Mouse (Mus musculus): ENCODE results near the gene Phactr2. TPM values are rescaled to one million over a fixed set of nuclear protein-coding genes. Genes with fewer than 3 reads are reported as not detected.

Gene Phactr2
- total and polyA plus RNA-seq, 3 experiments: not detected

GRCm38 (mm10) chr10:13437011-13437410, 37.2 kb downstream of the Phactr2 start:
- no peaks in the 10 kb centered on the region for H3K79me2 ChIP-seq (ENCODE audit: control insufficient read depth, insufficient read depth, low read length, poor library complexity)
- no peak overlapping the region for H3K27ac ChIP-seq (ENCODE audit: control insufficient read depth, low read depth, low read length)
- no peaks in the 10 kb centered on the region for H3K36me3 ChIP-seq (ENCODE audit: control insufficient read depth in 1 of 2, insufficient read depth in 2 of 2, low read length in 2 of 2)
- no peaks in the 10 kb centered on the region for H3K4me1 ChIP-seq (ENCODE audit: control insufficient read depth in 1 of 2, insufficient read depth in 2 of 2, low read length in 2 of 2)
- peaks cover 0 to 1% of the 10 kb centered on the region in 2 experiments; a peak in 1 of 4 replicates for H3K27me3 ChIP-seq (ENCODE audit: control insufficient read depth in 1 of 2, insufficient read depth in 2 of 2, low read length in 2 of 2)
- H3K9ac ChIP-seq (ENCODE audit: control insufficient read depth, low read depth, low read length, poor library complexity, severe bottlenecking): no peak overlapping the region
- H3K9me3 ChIP-seq (replicated peaks; ENCODE audit: insufficient read depth, low read length): no peaks in the 10 kb centered on the region
- no peak overlapping the region for H3K4me3 ChIP-seq (ENCODE audit: control insufficient read depth in 1 of 2, insufficient read depth in 1 of 2, low read depth in 2 of 2, low read length in 2 of 2)
- no peak for DNase-seq (ENCODE audit: low read depth, low spot score)
- TF ChIP-seq GATA1 (IDR thresholded peaks at IDR 0.05; ENCODE audit: low read depth, low read length) (no peak), EP300 (IDR thresholded peaks at IDR 0.05; ENCODE audit: low read depth in 1 of 2, low read length in 2 of 2) (no peak), HCFC1 (IDR thresholded peaks at IDR 0.05; ENCODE audit: low read depth, low read length) (no peak), BHLHE40 (IDR thresholded peaks at IDR 0.05; ENCODE audit: borderline replicate concordance, low read depth, low read length) (no peak), ETS1 (IDR thresholded peaks at IDR 0.05; ENCODE audit: low read depth, low read length) (no peak), MYC (IDR thresholded peaks at IDR 0.05; ENCODE audit: low read depth, low read length) (no peak), MAZ (IDR thresholded peaks at IDR 0.05; ENCODE audit: low read depth, low read length) (no peak), USF1 (IDR thresholded peaks at IDR 0.05; ENCODE audit: low read depth, low read length) (no peak), ZC3H11A (IDR thresholded peaks at IDR 0.05; ENCODE audit: low read depth, low read length) (no peak), RCOR1 (IDR thresholded peaks at IDR 0.05; ENCODE audit: low read depth, low read length) (no peak), MAX (IDR thresholded peaks at IDR 0.05; ENCODE audit: low read length) (no peak)

- no peaks in the 10 kb centered on the region for H3K36me3 ChIP-seq (ENCODE audit: control insufficient read depth in 1 of 2, insufficient read depth in 2 of 2, low read length in 2 of 2)
- H3K4me3 ChIP-seq (ENCODE audit: control insufficient read depth in 1 of 2, insufficient read depth in 1 of 2, low read depth in 2 of 2, low read length in 2 of 2): no peak overlapping the region
- TF ChIP-seq POLR2A (IDR thresholded peaks at IDR 0.05; ENCODE audit: control insufficient read depth in 1 of 2, insufficient read depth in 1 of 2, low read depth in 1 of 2, low read length in 2 of 2, poor library complexity in 1 of 2) (no peak), TAL1 (IDR thresholded peaks at IDR 0.05; ENCODE audit: low read length) (no peak), MEF2A (IDR thresholded peaks at IDR 0.05; ENCODE audit: extremely low read depth, insufficient replicate concordance, low read depth, low read length, poor library complexity, severe bottlenecking) (no peak), MAX (IDR thresholded peaks at IDR 0.05; ENCODE audit: low read length) (no peak), TCF12 (IDR thresholded peaks at IDR 0.05; ENCODE audit: low read depth, low read length) (no peak)
- H3K9me3 ChIP-seq (replicated peaks; ENCODE audit: insufficient read depth, low read length): no peaks in the 10 kb centered on the region
- H3K9ac ChIP-seq (ENCODE audit: control insufficient read depth, low read depth, low read length, poor library complexity, severe bottlenecking): no peak overlapping the region
- H3K27ac ChIP-seq (ENCODE audit: control insufficient read depth, low read depth, low read length): no peak overlapping the region
- no peak for DNase-seq (ENCODE audit: low read depth, low spot score)
- peaks cover 0 to 1% of the 10 kb centered on the region in 2 experiments; a peak in 1 of 4 replicates for H3K27me3 ChIP-seq (ENCODE audit: control insufficient read depth in 1 of 2, insufficient read depth in 2 of 2, low read length in 2 of 2)
- H3K79me2 ChIP-seq (ENCODE audit: control insufficient read depth, insufficient read depth, low read length, poor library complexity): no peaks in the 10 kb centered on the region
- H3K4me1 ChIP-seq (ENCODE audit: control insufficient read depth in 1 of 2, insufficient read depth in 2 of 2, low read length in 2 of 2): no peaks in the 10 kb centered on the region
Observed at GRCm38 (mm10) chr10:13433016-13433415, 41.2 kb downstream of the Phactr2 start.
